Mouse (Mus musculus) CH12.LX (cell line): ENCODE measurements at regions not wholly inside any gene's neighbourhood (a gene's known extent, or its start where the extent isn't known, plus 50 kb on each side); places are given as distances from the start of the nearest gene placed in this dataset.

Experiments used
- CHD1 ChIP-seq: IDR thresholded peaks from 2 replicates; pipeline ENCODE4 v1.6.1; 2012; ENCODE audit warnings: low read depth, low read length, improper control_type of control experiment, inconsistent platforms
- CTCF ChIP-seq, 2 experiments: IDR thresholded peaks in 1 of 2; conservative IDR thresholded peaks in 1 of 2; 2 replicates each; pipeline ENCODE4 v1.5.1; 2011 to 2012; ENCODE audit warnings: low read depth in 2 of 2, low read length in 2 of 2, improper control_type of control experiment in 1 of 2, inconsistent platforms in 1 of 2, mild to moderate bottlenecking in 1 of 2, moderate library complexity in 1 of 2
- GABPA ChIP-seq: IDR thresholded peaks from 2 replicates; pipeline ENCODE4 v1.6.1; 2012; ENCODE audit warnings: low read depth, low read length, improper control_type of control experiment, inconsistent platforms; ENCODE audit not compliant: insufficient replicate concordance
- HCFC1 ChIP-seq: IDR thresholded peaks from 2 replicates; pipeline ENCODE4 v1.6.1; 2012; ENCODE audit warnings: low read depth, mild to moderate bottlenecking, inconsistent platforms, low read length, improper control_type of control experiment
- JUND ChIP-seq: conservative IDR thresholded peaks from 2 replicates; pipeline ENCODE4 v1.6.1; 2011; ENCODE audit warnings: low read depth, low read length, improper control_type of control experiment
- MAFK ChIP-seq: IDR thresholded peaks from 2 replicates; pipeline ENCODE4 v1.6.1; 2011; ENCODE audit warnings: low read length, improper control_type of control experiment; ENCODE audit not compliant: insufficient replicate concordance
- MAX ChIP-seq: IDR thresholded peaks from 2 replicates; pipeline ENCODE4 v1.6.1; 2011; ENCODE audit warnings: low read length, improper control_type of control experiment
- MXI1 ChIP-seq: IDR thresholded peaks from 2 replicates; pipeline ENCODE4 v1.6.1; 2011; ENCODE audit warnings: mild to moderate bottlenecking, low read depth, low read length, improper control_type of control experiment
- POLR2A ChIP-seq: IDR thresholded peaks from 2 replicates; pipeline ENCODE4 v1.6.1; 2011; ENCODE audit warnings: low read depth, mild to moderate bottlenecking, improper control_type of control experiment, low read length
- RAD21 ChIP-seq: IDR thresholded peaks from 2 replicates; pipeline ENCODE4 v1.6.1; 2011; ENCODE audit warnings: low read depth, mild to moderate bottlenecking, low read length, improper control_type of control experiment, moderate library complexity
- UBTF ChIP-seq: IDR thresholded peaks from 2 replicates; pipeline ENCODE4 v1.6.1; 2012; ENCODE audit warnings: low read depth, mild to moderate bottlenecking, inconsistent platforms, low read length, improper control_type of control experiment, moderate library complexity
- ZMIZ1 ChIP-seq: IDR thresholded peaks from 2 replicates; pipeline ENCODE4 v1.6.1; 2012; ENCODE audit warnings: low read depth, mild to moderate bottlenecking, inconsistent platforms, low read length, improper control_type of control experiment

DNA sequence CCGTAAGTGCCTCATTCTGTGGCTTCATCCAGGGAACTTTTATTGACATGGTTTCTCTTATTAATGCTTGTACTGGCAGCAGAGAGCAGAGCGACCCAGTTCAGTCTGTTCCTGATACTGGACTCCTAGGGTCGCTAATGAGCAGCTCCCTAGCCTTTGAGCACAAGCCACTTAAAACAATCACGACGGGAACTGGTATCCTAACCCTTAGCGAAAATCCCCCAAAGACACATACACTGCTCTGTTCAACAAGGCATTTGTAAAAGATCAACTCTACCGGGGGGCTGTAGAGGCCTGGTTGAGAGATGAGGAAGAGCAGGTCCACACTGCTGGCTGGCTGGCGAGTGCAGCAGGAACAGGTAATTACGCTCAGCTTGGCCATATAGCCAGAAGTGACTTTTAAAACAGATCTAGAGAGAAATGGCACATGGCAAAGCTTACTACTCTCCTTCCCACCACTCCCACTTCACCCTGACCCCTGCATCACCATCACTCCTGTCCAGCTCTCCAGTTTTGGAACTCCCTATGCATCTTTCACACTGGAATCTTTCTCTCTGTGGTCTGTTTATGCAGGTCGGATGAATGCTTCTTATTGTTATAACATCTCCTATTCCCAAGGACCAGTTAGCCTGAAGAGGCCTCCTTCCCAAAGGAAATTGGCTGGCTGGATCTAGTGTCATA lies 128.1 kb upstream of the Cenpw start:
- no peak for TF ChIP-seq RAD21
- TF ChIP-seq GABPA, result no peak
- TF ChIP-seq MAX, result no peak
- no peak for TF ChIP-seq CTCF (conservative IDR thresholded peaks at IDR 0.05 in 1 of 2, IDR thresholded peaks at IDR 0.05 in 1 of 2; ENCODE audit: low read depth in 2 of 2, low read length in 2 of 2)
- TF ChIP-seq POLR2A, result no peak
- no peak for TF ChIP-seq UBTF
- no peak for TF ChIP-seq MAFK
- no peak for TF ChIP-seq JUND
- no peak for TF ChIP-seq MXI1
- no peak for TF ChIP-seq CHD1
- TF ChIP-seq HCFC1, result no peak
- TF ChIP-seq ZMIZ1, result no peak
